In the genomic region with DNA sequence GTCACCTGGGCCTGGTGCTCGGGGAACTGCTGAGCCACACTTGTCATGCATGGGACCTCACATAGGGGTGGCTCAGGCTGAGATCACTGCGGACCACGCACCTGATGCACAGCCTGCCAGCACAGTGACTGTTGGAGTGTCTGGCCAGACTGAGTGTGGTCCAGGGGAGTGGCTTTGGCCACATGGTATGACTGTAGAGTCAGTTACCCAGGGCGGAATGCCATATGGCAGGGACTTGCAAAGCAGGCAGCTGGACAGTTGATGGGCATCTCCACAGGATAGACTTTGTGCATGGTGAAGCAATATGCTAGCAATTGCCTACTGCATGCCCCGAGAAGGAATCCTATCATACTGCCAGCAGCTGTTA, we compare ENCODE assay signal across 8 mouse cellular contexts.
DNase-seq lines count a peak whose midpoint lies in the region; ATAC-seq and TF ChIP-seq lines count a peak whose summit lies in the region.

No protein-coding gene starts in this region.

- H3K27ac ChIP-seq in kidney, embryonic 14.5 days (ENCODE audit: low read depth, low read length) = peak overlapping the region; percentile 69
- no peak overlapping the region for H3K27ac ChIP-seq in midbrain, embryonic 14.5 days (replicated peaks; ENCODE audit: low read depth, low read length)
- H3K27ac ChIP-seq in forebrain, postnatal 0 days (ENCODE audit: low read depth, low read length) = no peak overlapping the region

- H3K4me3 ChIP-seq in kidney, embryonic 14.5 days (ENCODE audit: low read length) = no peak overlapping the region
- H3K4me3 ChIP-seq in midbrain, embryonic 14.5 days (replicated peaks; ENCODE audit: low read depth, low read length) = no peak overlapping the region
- no peak overlapping the region for H3K4me3 ChIP-seq in forebrain, postnatal 0 days (ENCODE audit: low read depth, low read length)

- peak overlapping the region; percentile 26; the same call in 1 of the 2 replicates for H3K4me2 ChIP-seq in kidney, embryonic 14.5 days (replicated peaks; ENCODE audit: low read depth, low read length)
- H3K4me2 ChIP-seq in midbrain, embryonic 14.5 days (ENCODE audit: low read length) = no peak overlapping the region
- H3K4me2 ChIP-seq in forebrain, postnatal 0 days (ENCODE audit: low read depth) = no peak overlapping the region

- no peak for TF ChIP-seq CTCF in forebrain, postnatal 0 days (IDR thresholded peaks at IDR 0.05; ENCODE audit: low read depth)

- peaks cover 4% of the 10 kb centered on the region; the same call in 1 of the 2 replicates for H3K27me3 ChIP-seq in kidney, embryonic 14.5 days (ENCODE audit: control insufficient read depth, insufficient read depth, low read length)
- no peaks in the 10 kb centered on the region for H3K27me3 ChIP-seq in midbrain, embryonic 14.5 days (ENCODE audit: control insufficient read depth, insufficient read depth, low read length)
- no peaks in the 10 kb centered on the region for H3K27me3 ChIP-seq in forebrain, postnatal 0 days (ENCODE audit: insufficient read depth, low read length)

- H3K4me1 ChIP-seq in kidney, embryonic 14.5 days (ENCODE audit: control insufficient read depth, insufficient read depth, low read length) = peaks cover 42% of the 10 kb centered on the region
- H3K4me1 ChIP-seq in midbrain, embryonic 14.5 days (ENCODE audit: control insufficient read depth, insufficient read depth, low read length) = peaks cover 22% of the 10 kb centered on the region
- H3K4me1 ChIP-seq in forebrain, postnatal 0 days (ENCODE audit: insufficient read depth) = no peaks in the 10 kb centered on the region

- H3K36me3 ChIP-seq in kidney, embryonic 14.5 days (ENCODE audit: control insufficient read depth, insufficient read depth, low read length) = no peaks in the 10 kb centered on the region
- H3K36me3 ChIP-seq in midbrain, embryonic 14.5 days (ENCODE audit: control insufficient read depth, insufficient read depth, low read length) = no peaks in the 10 kb centered on the region
- H3K36me3 ChIP-seq in forebrain, postnatal 0 days (ENCODE audit: insufficient read depth) = no peaks in the 10 kb centered on the region

- H3K9me3 ChIP-seq in kidney, embryonic 14.5 days (ENCODE audit: control insufficient read depth, low read length) = no peaks in the 10 kb centered on the region
- no peaks in the 10 kb centered on the region for H3K9me3 ChIP-seq in midbrain, embryonic 14.5 days (ENCODE audit: control insufficient read depth, low read length)
- no peaks in the 10 kb centered on the region for H3K9me3 ChIP-seq in forebrain, postnatal 0 days (ENCODE audit: low read length)

- 52% methylated on average over 5 of the region's 5 CpGs for WGBS in kidney, embryonic 14.5 days
- 84% methylated on average over 5 of the region's 5 CpGs for WGBS in midbrain, embryonic 14.5 days
- WGBS in forebrain, postnatal 0 days = 80% methylated on average over 5 of the region's 5 CpGs

- no peak for ATAC-seq in kidney, embryonic 14.5 days (ENCODE audit: low FRiP score, low TSS enrichment)
- peak; percentile 43; the same call in 1 of the 2 replicates for ATAC-seq in midbrain, embryonic 14.5 days (ENCODE audit: low FRiP score, low TSS enrichment)
- ATAC-seq in forebrain, postnatal 0 days = no peak; the same call in 1 of the 2 replicates

- no peak for DNase-seq in kidney, postnatal 14 days
- DNase-seq in adipocyte (ENCODE audit: low spot score) = peak; percentile 67
- peak; percentile 70 for DNase-seq in gastrocnemius, postnatal 10 days
- no peak for DNase-seq in midbrain, embryonic 14.5 days
- DNase-seq in forebrain, postnatal 0 days = no peak
- no peak for DNase-seq in testis, postnatal 10 days (ENCODE audit: low spot score)
- DNase-seq in right cerebral cortex, postnatal 4 days = no peak

- H3K9ac ChIP-seq in kidney, embryonic 14.5 days (ENCODE audit: low read depth, low read length) = no peak overlapping the region
- no peak overlapping the region for H3K9ac ChIP-seq in midbrain, embryonic 14.5 days (replicated peaks; ENCODE audit: low read length)
- H3K9ac ChIP-seq in forebrain, postnatal 0 days = no peak overlapping the region

Comparison
In these comparisons a context has a peak if more than half of its experiments do, and no peak if none do; other contexts are left out.
1. DNase-seq: peak in adipocyte (single experiment) and gastrocnemius, postnatal 10 days (single experiment); none in kidney, postnatal 14 days (single experiment), midbrain, embryonic 14.5 days (single experiment), forebrain, postnatal 0 days (single experiment), testis, postnatal 10 days (single experiment) and right cerebral cortex, postnatal 4 days (single experiment).